Mouse (Mus musculus): ENCODE measurements around the gene B4galt4. TPM values are rescaled to one million over a fixed set of nuclear protein-coding genes. Genes with fewer than 3 reads are reported as not detected.

The B4galt4 gene
- polyA plus RNA-seq, 1 experiment from 2014 or later: 39.0 TPM

GRCm38 (mm10) chr16:38780960-38781572 lies 39.0 kb downstream of the B4galt4 start:
- Histone ChIP-seq H3K27me3 (ENCODE audit: insufficient read depth, low read length) (no peaks in the 10 kb centered on the region), H3K27ac (ENCODE audit: low read depth) (no peak overlapping the region), H3K36me3 (ENCODE audit: insufficient read depth) (no peaks in the 10 kb centered on the region), H3K9ac (no peak overlapping the region), H3K4me1 (ENCODE audit: insufficient read depth) (peaks cover 10% of the 10 kb centered on the region), H3K4me2 (no peak overlapping the region), H3K9me3 (ENCODE audit: low read depth, low read length) (no peaks in the 10 kb centered on the region), H3K4me3 (ENCODE audit: low read depth, low read length) (no peak overlapping the region)
- no peak for TF ChIP-seq CTCF (IDR thresholded peaks at IDR 0.05; ENCODE audit: low read depth)
- 88% methylated on average over 7 of the region's 7 CpGs for WGBS
- DNase-seq (no peak), ATAC-seq (ENCODE audit: insufficient read depth) (no peak)

- no peak overlapping the region for H3K9ac ChIP-seq
- no peak overlapping the region for H3K27ac ChIP-seq (ENCODE audit: low read depth)
- H3K4me1 ChIP-seq (ENCODE audit: insufficient read depth): peaks cover 8% of the 10 kb centered on the region
- no peak overlapping the region for H3K4me2 ChIP-seq
- no peaks in the 10 kb centered on the region for H3K27me3 ChIP-seq (ENCODE audit: insufficient read depth, low read length)
- no peak for TF ChIP-seq CTCF (IDR thresholded peaks at IDR 0.05; ENCODE audit: low read depth)
- WGBS: 62% methylated on average over 2 of the region's 2 CpGs
- no peak overlapping the region for H3K4me3 ChIP-seq (ENCODE audit: low read depth, low read length)
- no peaks in the 10 kb centered on the region for H3K9me3 ChIP-seq (ENCODE audit: low read depth, low read length)
- ATAC-seq (ENCODE audit: insufficient read depth): no peak
- H3K36me3 ChIP-seq (ENCODE audit: insufficient read depth): no peaks in the 10 kb centered on the region
- no peak for DNase-seq
Observed at GRCm38 (mm10) chr16:38781946-38782345, 39.9 kb downstream of the B4galt4 start.

- H3K27ac ChIP-seq (ENCODE audit: low read depth): no peak overlapping the region
- TF ChIP-seq CTCF (IDR thresholded peaks at IDR 0.05; ENCODE audit: low read depth): no peak
- ATAC-seq (ENCODE audit: insufficient read depth): no peak
- WGBS: 42% methylated on average over 2 of the region's 2 CpGs
- peaks cover 8% of the 10 kb centered on the region for H3K4me1 ChIP-seq (ENCODE audit: insufficient read depth)
- DNase-seq: no peak
- no peaks in the 10 kb centered on the region for H3K27me3 ChIP-seq (ENCODE audit: insufficient read depth, low read length)
- H3K9me3 ChIP-seq (ENCODE audit: low read depth, low read length): no peaks in the 10 kb centered on the region
- H3K9ac ChIP-seq: no peak overlapping the region
- no peak overlapping the region for H3K4me2 ChIP-seq
- no peaks in the 10 kb centered on the region for H3K36me3 ChIP-seq (ENCODE audit: insufficient read depth)
- no peak overlapping the region for H3K4me3 ChIP-seq (ENCODE audit: low read depth, low read length)
Observed at GRCm38 (mm10) chr16:38782524-38783067, 40.5 kb downstream of the B4galt4 start.

- DNase-seq: no peak
- ATAC-seq (ENCODE audit: insufficient read depth): no peak; the same call in 1 of the 2 replicates
- H3K36me3 ChIP-seq (ENCODE audit: insufficient read depth): no peaks in the 10 kb centered on the region
- no peak overlapping the region for H3K27ac ChIP-seq (ENCODE audit: low read depth)
- peaks cover 12% of the 10 kb centered on the region for H3K4me1 ChIP-seq (ENCODE audit: insufficient read depth)
- H3K27me3 ChIP-seq (ENCODE audit: insufficient read depth, low read length): no peaks in the 10 kb centered on the region
- H3K4me3 ChIP-seq (ENCODE audit: low read depth, low read length): no peak overlapping the region
- H3K9ac ChIP-seq: no peak overlapping the region
- TF ChIP-seq CTCF (IDR thresholded peaks at IDR 0.05; ENCODE audit: low read depth): no peak
- no peak overlapping the region for H3K4me2 ChIP-seq
- no peaks in the 10 kb centered on the region for H3K9me3 ChIP-seq (ENCODE audit: low read depth, low read length)
- 63% methylated on average over 7 of the region's 7 CpGs for WGBS
Observed at GRCm38 (mm10) chr16:38785301-38785700, 43.2 kb downstream of the B4galt4 start.

GRCm38 (mm10) chr16:38789016-38789415 lies 47.0 kb downstream of the B4galt4 start:
- H3K9ac ChIP-seq: no peak overlapping the region
- H3K4me3 ChIP-seq (ENCODE audit: low read depth, low read length): no peak overlapping the region
- DNase-seq (no peak), ATAC-seq (ENCODE audit: insufficient read depth) (no peak)
- H3K9me3 ChIP-seq (ENCODE audit: low read depth, low read length): no peaks in the 10 kb centered on the region
- no peaks in the 10 kb centered on the region for H3K36me3 ChIP-seq (ENCODE audit: insufficient read depth)
- 71% methylated on average over 2 of the region's 2 CpGs for WGBS
- H3K4me1 ChIP-seq (ENCODE audit: insufficient read depth): peaks cover 12% of the 10 kb centered on the region
- no peaks in the 10 kb centered on the region for H3K27me3 ChIP-seq (ENCODE audit: insufficient read depth, low read length)
- no peak overlapping the region for H3K27ac ChIP-seq (ENCODE audit: low read depth)
- no peak for TF ChIP-seq CTCF (IDR thresholded peaks at IDR 0.05; ENCODE audit: low read depth)
- no peak overlapping the region for H3K4me2 ChIP-seq

- ATAC-seq (ENCODE audit: insufficient read depth): no peak
- no peaks in the 10 kb centered on the region for H3K36me3 ChIP-seq (ENCODE audit: insufficient read depth)
- H3K4me2 ChIP-seq: no peak overlapping the region
- TF ChIP-seq CTCF (IDR thresholded peaks at IDR 0.05; ENCODE audit: low read depth): no peak
- no peak overlapping the region for H3K9ac ChIP-seq
- peaks cover 12% of the 10 kb centered on the region; the same call in 1 of the 2 replicates for H3K4me1 ChIP-seq (ENCODE audit: insufficient read depth)
- WGBS: 69% methylated on average over 3 of the region's 3 CpGs
- H3K27me3 ChIP-seq (ENCODE audit: insufficient read depth, low read length): no peaks in the 10 kb centered on the region
- H3K27ac ChIP-seq (ENCODE audit: low read depth): no peak overlapping the region
- no peaks in the 10 kb centered on the region for H3K9me3 ChIP-seq (ENCODE audit: low read depth, low read length)
- H3K4me3 ChIP-seq (ENCODE audit: low read depth, low read length): no peak overlapping the region
- DNase-seq: no peak
Observed at GRCm38 (mm10) chr16:38789966-38790365, 47.9 kb downstream of the B4galt4 start.

- 43% methylated on average over 6 of the region's 6 CpGs for WGBS
- no peak overlapping the region for H3K27ac ChIP-seq (ENCODE audit: low read depth)
- no peaks in the 10 kb centered on the region for H3K36me3 ChIP-seq (ENCODE audit: insufficient read depth)
- no peak for DNase-seq
- H3K9me3 ChIP-seq (ENCODE audit: low read depth, low read length): no peaks in the 10 kb centered on the region
- no peak for TF ChIP-seq CTCF (IDR thresholded peaks at IDR 0.05; ENCODE audit: low read depth)
- peak; percentile 83 for ATAC-seq (ENCODE audit: insufficient read depth)
- H3K4me3 ChIP-seq (ENCODE audit: low read depth, low read length): no peak overlapping the region
- H3K4me2 ChIP-seq: 0 out of 2 replicates have a peak overlapping the region, but pooled peaks have one; percentile 10
- H3K27me3 ChIP-seq (ENCODE audit: insufficient read depth, low read length): no peaks in the 10 kb centered on the region
- H3K4me1 ChIP-seq (ENCODE audit: insufficient read depth): 0 out of 2 replicates have a peak, but pooled peaks cover 4% of the 10 kb centered on the region
- no peak overlapping the region for H3K9ac ChIP-seq
Observed at GRCm38 (mm10) chr16:38793120-38793519, 51.1 kb downstream of the B4galt4 start.
